In the genomic region with DNA sequence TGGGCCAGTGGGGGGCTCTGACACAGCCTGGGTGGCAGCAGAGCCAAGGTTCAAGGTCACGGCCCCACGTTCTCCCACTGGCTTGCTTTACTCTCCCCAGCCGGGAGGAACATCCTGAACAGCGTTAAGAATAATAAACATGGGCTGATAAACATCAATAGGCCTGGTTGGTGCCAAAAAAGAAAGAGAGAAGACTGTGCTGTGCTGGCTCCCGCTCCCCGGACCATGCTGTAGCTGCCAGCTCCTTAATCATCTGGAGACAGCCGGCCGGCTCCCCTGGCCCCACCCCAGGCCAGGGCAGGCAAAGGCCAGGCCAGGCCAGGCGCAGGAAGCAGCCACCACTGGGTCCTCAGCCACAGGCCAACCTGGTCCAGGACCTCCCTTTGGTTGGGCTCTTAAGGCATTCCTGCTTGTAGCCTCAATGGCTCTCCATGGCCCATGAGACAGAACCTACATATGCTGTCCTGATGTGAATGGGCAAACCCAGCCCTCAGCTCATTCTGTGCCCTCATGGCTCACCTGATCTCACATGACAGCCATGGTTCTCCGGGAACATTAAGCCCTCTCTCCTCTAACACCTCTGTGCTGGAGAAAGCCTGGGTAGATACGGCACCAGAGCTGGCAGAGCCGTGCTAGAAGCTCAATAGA, we compare ENCODE assay signal across 9 mouse cellular contexts.
A peak's percentile ranks its signal among the peaks of the same experiment; 100 is the strongest.
DNase-seq lines count a peak whose midpoint lies in the region; ATAC-seq and TF ChIP-seq lines count a peak whose summit lies in the region.
"Had no signal": no experiment of that assay in that cellular context is flagged by ENCODE, and none has a peak within 500 bp of the region (broad histone marks: within the 10 kb centered on the region; RNA-seq: fewer than 3 reads in every experiment).

No protein-coding gene starts in this region.

- H3K4me1 ChIP-seq in midbrain, embryonic 10.5 days = peaks cover 11% of the 10 kb centered on the region
- peaks cover 7% of the 10 kb centered on the region; the same call in 1 of the 2 replicates for H3K4me1 ChIP-seq in midbrain, embryonic 14.5 days (ENCODE audit: control insufficient read depth, insufficient read depth, low read length)
- peaks cover 4% of the 10 kb centered on the region; the same call in 1 of the 2 replicates for H3K4me1 ChIP-seq in stomach, postnatal 0 days (replicated peaks; ENCODE audit: control insufficient read depth, insufficient read depth)
- H3K4me1 ChIP-seq in liver, postnatal 0 days (ENCODE audit: insufficient read depth) = peaks cover 4% of the 10 kb centered on the region; the same call in 1 of the 2 replicates
- H3K4me1 ChIP-seq in midbrain, embryonic 11.5 days (ENCODE audit: control insufficient read depth, insufficient read depth, low read length) = no peaks in the 10 kb centered on the region
- H3K4me1 ChIP-seq in thymus, adult 2 months (replicated peaks; ENCODE audit: control insufficient read depth, insufficient read depth, low read length) = no peaks in the 10 kb centered on the region

- no peak for TF ChIP-seq POLR2A in thymus, adult 2 months (IDR thresholded peaks at IDR 0.05; ENCODE audit: control insufficient read depth, extremely low read depth, insufficient read depth, low read length, poor library complexity)

- no peaks in the 10 kb centered on the region for H3K9me3 ChIP-seq in midbrain, embryonic 10.5 days (replicated peaks)
- H3K9me3 ChIP-seq in midbrain, embryonic 14.5 days (ENCODE audit: control insufficient read depth, low read length) = no peaks in the 10 kb centered on the region
- no peaks in the 10 kb centered on the region for H3K9me3 ChIP-seq in stomach, postnatal 0 days (ENCODE audit: control insufficient read depth, low read length)
- H3K9me3 ChIP-seq in liver, postnatal 0 days (ENCODE audit: low read length) = no peaks in the 10 kb centered on the region
- H3K9me3 ChIP-seq in midbrain, embryonic 11.5 days (ENCODE audit: control insufficient read depth, low read length) = no peaks in the 10 kb centered on the region

- DNase-seq in midbrain, embryonic 10.5 days (ENCODE audit: low spot score) = peak; percentile 36
- DNase-seq in midbrain, embryonic 14.5 days = no peak
- peak; percentile 68 to 77 for DNase-seq in heart, adult 18-20 months
- peak; percentile 58 for DNase-seq in kidney, postnatal 10 days
- no peak for DNase-seq in stomach, postnatal 0 days (ENCODE audit: low spot score)
- DNase-seq in liver, postnatal 0 days = no peak
- no peak for DNase-seq in midbrain, embryonic 11.5 days (ENCODE audit: low spot score, missing footprints)
- DNase-seq in thymus, adult 2 months = no peak
- DNase-seq: forebrain, postnatal 0 days had no signal

- H3K9ac ChIP-seq in midbrain, embryonic 14.5 days (replicated peaks; ENCODE audit: low read length) = no peak overlapping the region
- H3K9ac ChIP-seq in stomach, postnatal 0 days (ENCODE audit: low read length) = no peak overlapping the region
- H3K9ac ChIP-seq in liver, postnatal 0 days (replicated peaks) = no peak overlapping the region
- H3K9ac ChIP-seq in midbrain, embryonic 11.5 days (ENCODE audit: low read length) = no peak overlapping the region
- H3K9ac ChIP-seq: forebrain, postnatal 0 days had no signal

- TF ChIP-seq EP300 in stomach, postnatal 0 days (optimal IDR thresholded peaks at IDR 0.05) = no peak
- no peak for TF ChIP-seq EP300 in liver, postnatal 0 days (IDR thresholded peaks at IDR 0.05; ENCODE audit: low read depth)

- WGBS in midbrain, embryonic 10.5 days = 76% methylated on average over 12 of the region's 12 CpGs
- 78% methylated on average over 12 of the region's 12 CpGs for WGBS in midbrain, embryonic 14.5 days
- 34% methylated on average over 12 of the region's 12 CpGs for WGBS in stomach, postnatal 0 days
- WGBS in liver, postnatal 0 days (ENCODE audit: insufficient replicate concordance) = 32% methylated on average over 12 of the region's 12 CpGs
- WGBS in midbrain, embryonic 11.5 days = 75% methylated on average over 12 of the region's 12 CpGs
- 84% methylated on average over 12 of the region's 12 CpGs for WGBS in thymus, adult 2 months

- no peak overlapping the region for H3K27ac ChIP-seq in midbrain, embryonic 10.5 days (replicated peaks)
- H3K27ac ChIP-seq in midbrain, embryonic 14.5 days (replicated peaks; ENCODE audit: low read depth, low read length) = no peak overlapping the region
- no peak overlapping the region for H3K27ac ChIP-seq in stomach, postnatal 0 days (replicated peaks)
- no peak overlapping the region for H3K27ac ChIP-seq in liver, postnatal 0 days (ENCODE audit: low read depth)
- H3K27ac ChIP-seq in midbrain, embryonic 11.5 days (ENCODE audit: low read depth, low read length) = no peak overlapping the region
- H3K27ac ChIP-seq in thymus, adult 2 months (ENCODE audit: control insufficient read depth, insufficient read depth, low read length) = no peak overlapping the region

- no peak for ATAC-seq in midbrain, embryonic 14.5 days (ENCODE audit: low FRiP score, low TSS enrichment)
- peak; percentile 25; the same call in 1 of the 2 replicates for ATAC-seq in stomach, postnatal 0 days (ENCODE audit: low FRiP score, low TSS enrichment)
- ATAC-seq in liver, postnatal 0 days = no peak
- ATAC-seq in midbrain, embryonic 11.5 days (ENCODE audit: low FRiP score) = no peak
- ATAC-seq: forebrain, postnatal 0 days had no signal

- no peak overlapping the region for H3K4me2 ChIP-seq in midbrain, embryonic 14.5 days (ENCODE audit: low read length)
- no peak overlapping the region for H3K4me2 ChIP-seq in stomach, postnatal 0 days (replicated peaks; ENCODE audit: low read depth)
- no peak overlapping the region for H3K4me2 ChIP-seq in liver, postnatal 0 days (ENCODE audit: low read depth, low read length)
- no peak overlapping the region for H3K4me2 ChIP-seq in midbrain, embryonic 11.5 days

- no peaks in the 10 kb centered on the region for H3K36me3 ChIP-seq in midbrain, embryonic 10.5 days
- no peaks in the 10 kb centered on the region for H3K36me3 ChIP-seq in midbrain, embryonic 14.5 days (ENCODE audit: control insufficient read depth, insufficient read depth, low read length)
- no peaks in the 10 kb centered on the region for H3K36me3 ChIP-seq in stomach, postnatal 0 days (ENCODE audit: control insufficient read depth, insufficient read depth, low read length)
- no peaks in the 10 kb centered on the region for H3K36me3 ChIP-seq in liver, postnatal 0 days (replicated peaks; ENCODE audit: insufficient read depth, low read length)
- H3K36me3 ChIP-seq in midbrain, embryonic 11.5 days (ENCODE audit: control insufficient read depth, insufficient read depth, low read length) = no peaks in the 10 kb centered on the region
- H3K36me3 ChIP-seq in thymus, adult 2 months (ENCODE audit: control insufficient read depth, insufficient read depth, low read length) = no peaks in the 10 kb centered on the region

- peaks cover 11% of the 10 kb centered on the region for H3K27me3 ChIP-seq in midbrain, embryonic 10.5 days (ENCODE audit: low read depth, poor library complexity, severe bottlenecking)
- H3K27me3 ChIP-seq in midbrain, embryonic 14.5 days (ENCODE audit: control insufficient read depth, insufficient read depth, low read length) = no peaks in the 10 kb centered on the region
- H3K27me3 ChIP-seq in stomach, postnatal 0 days (ENCODE audit: control insufficient read depth, insufficient read depth, low read length) = no peaks in the 10 kb centered on the region
- no peaks in the 10 kb centered on the region; the same call in 1 of the 2 replicates for H3K27me3 ChIP-seq in liver, postnatal 0 days (ENCODE audit: insufficient read depth, low read length)
- H3K27me3 ChIP-seq in midbrain, embryonic 11.5 days (ENCODE audit: control insufficient read depth, insufficient read depth, low read length) = no peaks in the 10 kb centered on the region
- no peaks in the 10 kb centered on the region for H3K27me3 ChIP-seq in thymus, adult 2 months (ENCODE audit: control insufficient read depth, insufficient read depth, low read length)

- no peak for TF ChIP-seq CTCF in stomach, postnatal 0 days (IDR thresholded peaks at IDR 0.05; ENCODE audit: low read depth)
- no peak for TF ChIP-seq CTCF in liver, postnatal 0 days (IDR thresholded peaks at IDR 0.05; ENCODE audit: low read depth)
- TF ChIP-seq CTCF in thymus, adult 2 months (IDR thresholded peaks at IDR 0.05; ENCODE audit: borderline replicate concordance, control insufficient read depth, extremely low read depth, insufficient read depth, low read length, poor library complexity) = no peak

- H3K4me3 ChIP-seq in midbrain, embryonic 10.5 days = no peak overlapping the region
- H3K4me3 ChIP-seq in midbrain, embryonic 14.5 days (replicated peaks; ENCODE audit: low read depth, low read length) = no peak overlapping the region
- H3K4me3 ChIP-seq in stomach, postnatal 0 days (ENCODE audit: low read depth, low read length) = no peak overlapping the region
- H3K4me3 ChIP-seq in liver, postnatal 0 days (ENCODE audit: low read depth, low read length) = no peak overlapping the region
- H3K4me3 ChIP-seq in midbrain, embryonic 11.5 days (ENCODE audit: low read depth, low read length) = no peak overlapping the region
- H3K4me3 ChIP-seq in thymus, adult 2 months (ENCODE audit: control insufficient read depth, insufficient read depth, low read length) = no peak overlapping the region

Comparison
In these comparisons a context has a peak if more than half of its experiments do, and no peak if none do; other contexts are left out.
1. DNase-seq: peak in midbrain, embryonic 10.5 days (single experiment), heart, adult 18-20 months (2 of 2) and kidney, postnatal 10 days (single experiment); none in midbrain, embryonic 14.5 days (single experiment), stomach, postnatal 0 days (single experiment), liver, postnatal 0 days (single experiment), midbrain, embryonic 11.5 days (single experiment) and thymus, adult 2 months (single experiment).